Mouse (Mus musculus): Measurements from ENCODE around the gene Vps51. TPM values are rescaled to one million over a fixed set of nuclear protein-coding genes. Genes with fewer than 3 reads are reported as not detected.

Vps51 gene
- polyA plus RNA-seq (2012; rRNA removed; ENCODE audit: low replicate concordance), result 67.5 and 83.1 TPM in 2 replicates

GRCm38 (mm10) chr19:6076564-6077393 is at the start of gene Vps51:
Gene Vps51, minus strand, starts transcription at chr19:6077231.

GRCm38 (mm10) chr19:6117986-6118676 is 41.1 kb upstream of the Vps51 start, which contains the start of gene Sac3d1:
Gene Sac3d1, minus strand, starts transcription at chr19:6118650.

DNA sequence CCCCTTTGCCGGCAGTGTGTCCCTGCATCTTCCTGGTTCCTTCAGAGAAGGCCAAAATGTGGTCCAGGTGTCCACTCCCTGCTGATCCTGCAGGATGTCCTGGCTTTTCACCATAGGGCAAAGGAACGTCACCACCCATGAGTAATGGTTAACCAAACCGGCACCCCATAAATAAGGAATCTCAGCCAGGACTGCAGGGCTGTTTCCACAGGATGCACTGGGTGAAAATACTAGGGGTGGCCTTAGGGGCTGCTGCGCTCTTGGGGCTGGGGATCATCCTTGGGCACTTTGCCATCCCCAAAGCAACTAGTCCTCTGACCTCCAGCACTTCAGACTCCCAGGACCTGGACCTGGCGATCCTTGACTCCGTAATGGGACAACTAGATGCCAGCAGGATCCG is 28.6 kb upstream of the Vps51 start, which contains the start of gene Naaladl1:
Gene Naaladl1 (plus strand): TSS at position 197 of the 400 bp plus-strand sequence.

GRCm38 (mm10) chr19:6094119-6094518 is 17.1 kb upstream of the Vps51 start, which contains the start of gene AC131692.1:
Gene AC131692.1, plus strand, starts transcription at chr19:6094419.

DNA sequence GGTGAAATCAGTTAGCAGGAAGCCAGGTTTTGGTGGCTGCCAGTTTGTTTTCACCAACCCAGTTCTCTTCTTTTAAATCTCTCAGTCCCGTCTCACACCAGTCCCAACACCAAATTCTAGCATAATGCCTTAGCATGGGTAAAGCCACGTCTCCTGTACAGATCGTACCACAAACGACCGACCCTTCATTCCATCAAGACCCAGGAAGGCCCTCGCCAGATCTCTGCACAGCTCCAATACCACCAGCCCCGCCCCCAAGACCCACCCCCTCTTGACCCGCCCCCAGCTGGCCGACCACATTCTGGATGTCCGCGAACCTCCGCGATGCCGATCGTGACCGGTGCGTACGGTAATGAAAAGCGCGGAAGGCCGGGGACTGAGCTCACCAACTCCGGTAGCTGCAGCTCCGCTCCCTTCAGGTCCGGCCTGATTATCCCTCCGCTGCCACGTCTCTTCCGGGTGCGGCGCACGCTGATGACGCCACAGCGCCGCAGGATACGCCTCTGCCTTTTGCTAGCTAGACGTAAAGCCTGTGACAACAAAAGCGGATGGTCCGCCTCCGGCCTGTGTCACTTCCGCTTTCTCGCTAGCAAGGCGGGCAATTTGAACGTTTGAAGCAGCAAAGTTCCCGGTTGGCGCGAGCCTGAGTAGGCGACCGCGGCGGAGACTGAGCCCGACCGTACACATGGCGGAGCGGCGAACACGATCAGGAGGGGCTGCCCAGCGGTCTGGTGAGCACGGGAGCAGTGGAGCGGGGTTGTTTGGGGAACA is 7.6 kb upstream of the Vps51 start, which contains the start of the genes Zfpl1 and Cdca5:
Gene Zfpl1 (minus strand): TSS at position 479 of the 771 bp plus-strand sequence.
Gene Cdca5 (plus strand): TSS at position 506 of the 771 bp plus-strand sequence.

GRCm38 (mm10) chr19:6082156-6082555 is 5.1 kb upstream of the Vps51 start, which contains the start of gene Gm28374:
Gene Gm28374, minus strand, starts transcription at chr19:6082256.

DNA sequence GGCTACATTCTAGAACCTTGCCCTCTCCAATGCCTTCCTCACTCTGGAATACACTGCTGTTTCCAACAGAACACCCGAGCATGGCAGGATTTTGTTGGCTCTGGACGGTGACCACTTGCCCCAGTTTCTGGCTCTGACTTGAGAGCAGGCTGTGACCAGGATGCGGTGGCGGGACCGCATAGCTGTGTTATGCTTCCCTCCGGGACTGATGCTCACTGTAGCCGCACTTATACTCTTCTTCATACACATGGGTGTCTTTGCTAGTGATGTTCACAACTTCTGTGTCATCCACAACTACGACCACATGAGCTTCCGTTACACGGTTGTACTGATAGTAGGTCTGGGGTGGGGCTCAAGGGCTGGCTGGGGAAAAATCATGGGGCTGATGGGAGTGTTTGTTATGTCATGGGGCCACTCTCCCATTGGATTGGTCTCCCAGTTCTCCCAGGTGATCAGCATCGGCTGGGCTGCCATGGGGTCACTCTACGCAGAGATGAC is 3.0 kb upstream of the Vps51 start, which contains the start of gene Tmem262:
Gene Tmem262 (plus strand): TSS at position 51 of the 498 bp plus-strand sequence.

DNA sequence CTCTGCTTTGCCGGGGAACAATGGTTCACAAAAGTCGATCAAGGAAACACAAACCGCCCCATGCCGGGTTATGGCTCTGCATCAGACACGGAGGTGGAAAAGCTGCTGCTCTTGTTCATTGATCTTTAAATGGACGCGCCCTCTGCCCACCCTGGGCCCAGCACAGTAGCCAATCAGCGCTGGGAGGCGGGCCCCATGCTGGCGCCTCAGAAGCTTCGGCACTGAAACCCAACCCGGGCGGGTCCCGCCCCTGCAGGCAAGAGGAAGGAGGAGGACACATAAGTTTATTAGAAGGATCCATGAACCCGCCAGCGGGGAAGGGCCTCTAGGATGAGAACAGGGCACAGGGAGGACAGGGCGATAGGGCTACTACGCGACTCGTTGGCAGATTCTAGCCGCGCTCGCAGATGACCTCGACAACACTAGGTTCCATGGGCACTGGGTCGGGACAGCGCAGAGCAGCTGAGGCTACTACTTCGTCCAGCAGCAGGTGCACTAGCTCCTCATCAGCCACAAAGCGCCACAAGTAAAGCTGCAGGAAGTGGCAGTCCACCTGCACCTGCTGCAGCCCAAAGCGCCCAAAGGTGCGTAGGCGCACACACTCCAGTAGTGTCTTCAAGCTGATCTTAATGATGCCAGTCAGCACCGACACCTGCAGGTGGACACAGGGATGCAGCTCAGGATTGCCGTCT is 9.2 kb downstream of the Vps51 start, which contains the start of gene Tm7sf2:
Gene Tm7sf2 (minus strand): TSS at position 650 of the 692 bp plus-strand sequence.

DNA sequence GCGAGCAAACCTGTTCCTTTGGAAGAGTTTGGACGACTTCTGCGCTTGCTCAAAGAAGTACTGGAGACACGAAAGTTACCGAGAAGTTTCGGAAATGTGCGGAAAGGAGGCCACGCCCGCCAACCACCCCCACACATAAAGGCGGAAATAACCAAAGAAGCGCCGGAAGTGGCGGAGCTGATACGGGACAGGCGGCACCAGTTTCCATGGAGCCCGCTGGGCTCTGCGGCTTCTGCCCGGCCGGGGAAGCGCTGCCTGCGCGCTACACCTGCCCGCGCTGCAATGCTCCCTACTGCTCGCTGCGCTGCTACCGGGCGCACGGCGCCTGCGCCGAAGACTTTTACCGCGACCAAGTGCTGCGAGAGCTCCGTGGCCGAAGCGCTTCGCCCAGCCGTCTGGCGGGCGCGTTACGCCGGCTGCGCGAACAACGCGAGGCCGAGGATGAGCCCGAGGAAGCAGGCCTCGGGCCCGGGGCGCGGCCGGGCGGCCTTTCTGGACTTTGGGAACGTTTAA is 16.0 kb downstream of the Vps51 start, which contains the start of gene Znhit2:
Gene Znhit2 (plus strand): TSS at position 172 of the 513 bp plus-strand sequence.

GRCm38 (mm10) chr19:6057313-6058096 is 19.5 kb downstream of the Vps51 start, which contains the start of the genes Mrpl49 and Fau:
Gene Mrpl49, minus strand, starts transcription at chr19:6057785.
Gene Fau, plus strand, starts transcription at chr19:6057844.

GRCm38 (mm10) chr19:6046294-6047153 is 30.5 kb downstream of the Vps51 start, which contains the start of gene Syvn1:
Gene Syvn1, plus strand, starts transcription at chr19:6046576.

Other genes with a start within 250 kb of the Vps51 start
- 22.5 and 24.5 TPM in 2 replicates for gene Frmd8, start 202.0 kb downstream of the Vps51 start, polyA plus RNA-seq (2012; rRNA removed; ENCODE audit: low replicate concordance)
- gene Slc25a45, start 199.4 kb downstream of the Vps51 start, polyA plus RNA-seq (2012; rRNA removed; ENCODE audit: low replicate concordance), result 24.1 and 26.7 TPM in 2 replicates
- gene Tigd3, start 183.1 kb downstream of the Vps51 start, polyA plus RNA-seq (2012; rRNA removed; ENCODE audit: low replicate concordance), result 0.33 and 1.0 TPM in 2 replicates
- gene Dpf2, start 164.2 kb downstream of the Vps51 start, polyA plus RNA-seq (2012; rRNA removed; ENCODE audit: low replicate concordance), result 73.6 and 128 TPM in 2 replicates
- gene Cdc42ep2, start 152.4 kb downstream of the Vps51 start, polyA plus RNA-seq (2012; rRNA removed; ENCODE audit: low replicate concordance), result 24.5 and 38.9 TPM in 2 replicates
- gene Pola2, start 113.0 kb downstream of the Vps51 start, polyA plus RNA-seq (2012; rRNA removed; ENCODE audit: low replicate concordance), result 60.9 and 84.4 TPM in 2 replicates
- gene Slc22a20, start 91.1 kb downstream of the Vps51 start, polyA plus RNA-seq (2012; rRNA removed; ENCODE audit: low replicate concordance), result not detected in 2 replicates
- 42.0 and 72.3 TPM in 2 replicates for gene Capn1, start 61.3 kb downstream of the Vps51 start, polyA plus RNA-seq (2012; rRNA removed; ENCODE audit: low replicate concordance)
- 59.3 and 60.1 TPM in 2 replicates for gene Syvn1, start 30.7 kb downstream of the Vps51 start, polyA plus RNA-seq (2012; rRNA removed; ENCODE audit: low replicate concordance)
- 29.0 and 43.8 TPM in 2 replicates for gene Mrpl49, start 19.4 kb downstream of the Vps51 start, polyA plus RNA-seq (2012; rRNA removed; ENCODE audit: low replicate concordance)
- 740 and 1,078 TPM in 2 replicates for gene Fau, start 19.4 kb downstream of the Vps51 start, polyA plus RNA-seq (2012; rRNA removed; ENCODE audit: low replicate concordance)
- gene Znhit2, start 16.0 kb downstream of the Vps51 start, polyA plus RNA-seq (2012; rRNA removed; ENCODE audit: low replicate concordance), result 43.0 and 48.9 TPM in 2 replicates
- 39.1 and 40.1 TPM in 2 replicates for gene Tm7sf2, start 8.9 kb downstream of the Vps51 start, polyA plus RNA-seq (2012; rRNA removed; ENCODE audit: low replicate concordance)
- gene Tmem262, start 2.8 kb upstream of the Vps51 start, polyA plus RNA-seq (2012; rRNA removed; ENCODE audit: low replicate concordance), result not detected in 2 replicates
- gene Gm28374, start 5.0 kb upstream of the Vps51 start, polyA plus RNA-seq (2012; rRNA removed; ENCODE audit: low replicate concordance), result 0.19 and 0.49 TPM in 2 replicates
- 100 and 103 TPM in 2 replicates for gene Zfpl1, start 7.7 kb upstream of the Vps51 start, polyA plus RNA-seq (2012; rRNA removed; ENCODE audit: low replicate concordance)
- 0.30 and 4.4 TPM in 2 replicates for gene Cdca5, start 7.8 kb upstream of the Vps51 start, polyA plus RNA-seq (2012; rRNA removed; ENCODE audit: low replicate concordance)
- gene AC131692.1, start 17.2 kb upstream of the Vps51 start, polyA plus RNA-seq (2012; rRNA removed; ENCODE audit: low replicate concordance), result not detected in 2 replicates
- 0.09 and 0.22 TPM in 2 replicates for gene Naaladl1, start 28.6 kb upstream of the Vps51 start, polyA plus RNA-seq (2012; rRNA removed; ENCODE audit: low replicate concordance)
- gene Sac3d1, start 41.4 kb upstream of the Vps51 start, polyA plus RNA-seq (2012; rRNA removed; ENCODE audit: low replicate concordance), result 19.6 and 37.2 TPM in 2 replicates
- 31.6 and 42.5 TPM in 2 replicates for gene Snx15, start 51.1 kb upstream of the Vps51 start, polyA plus RNA-seq (2012; rRNA removed; ENCODE audit: low replicate concordance)
- 8.7 and 11.0 TPM in 2 replicates for gene Batf2, start 63.8 kb upstream of the Vps51 start, polyA plus RNA-seq (2012; rRNA removed; ENCODE audit: low replicate concordance)
- 139 and 178 TPM in 2 replicates for gene Arl2, start 64.3 kb upstream of the Vps51 start, polyA plus RNA-seq (2012; rRNA removed; ENCODE audit: low replicate concordance)
- gene Majin, start 107.2 kb upstream of the Vps51 start, polyA plus RNA-seq (2012; rRNA removed; ENCODE audit: low replicate concordance), result 0.26 and 0.46 TPM in 2 replicates
- 0.63 and 0.66 TPM in 2 replicates for gene Gpha2, start 149.1 kb upstream of the Vps51 start, polyA plus RNA-seq (2012; rRNA removed; ENCODE audit: low replicate concordance)
- 90.3 and 103 TPM in 2 replicates for gene Ppp2r5b, start 158.6 kb upstream of the Vps51 start, polyA plus RNA-seq (2012; rRNA removed; ENCODE audit: low replicate concordance)
- 38.8 and 43.8 TPM in 2 replicates for gene Atg2a, start 164.4 kb upstream of the Vps51 start, polyA plus RNA-seq (2012; rRNA removed; ENCODE audit: low replicate concordance)
- 270 and 315 TPM in 2 replicates for gene Ehd1, start 199.5 kb upstream of the Vps51 start, polyA plus RNA-seq (2012; rRNA removed; ENCODE audit: low replicate concordance)
- 10.9 and 14.7 TPM in 2 replicates for gene Cdc42bpg, start 229.2 kb upstream of the Vps51 start, polyA plus RNA-seq (2012; rRNA removed; ENCODE audit: low replicate concordance)

Data from subcutaneous adipose tissue, adult 2 months (tissue).